Mouse (Mus musculus): ENCODE data around the gene Ank2. TPM values are rescaled to one million over a fixed set of nuclear protein-coding genes. Genes with fewer than 3 reads are reported as not detected.

Ank2 gene
- total RNA-seq, 1 experiment from 2014 or later: 0.25 TPM

GRCm38 (mm10) chr3:126918805-126919473 lies 580.2 kb downstream of the Ank2 start:
- no peak for ATAC-seq (replicated peaks in 1 of 2; ENCODE audit: insufficient read depth in 1 of 2, low FRiP score in 2 of 2, low TSS enrichment in 1 of 2, low read depth in 1 of 2, poor library complexity in 2 of 2, severe bottlenecking in 2 of 2)

GRCm38 (mm10) chr3:126916381-126916780 lies 582.8 kb downstream of the Ank2 start:
- ATAC-seq (replicated peaks in 1 of 2; ENCODE audit: insufficient read depth in 1 of 2, low FRiP score in 2 of 2, low TSS enrichment in 1 of 2, low read depth in 1 of 2, poor library complexity in 2 of 2, severe bottlenecking in 2 of 2): no peak

GRCm38 (mm10) chr3:126903543-126903942 lies 595.6 kb downstream of the Ank2 start:
- peak; percentile 92 to 94 for ATAC-seq (replicated peaks in 1 of 2; ENCODE audit: insufficient read depth in 1 of 2, low FRiP score in 2 of 2, low TSS enrichment in 1 of 2, low read depth in 1 of 2, poor library complexity in 2 of 2, severe bottlenecking in 2 of 2)

- ATAC-seq (replicated peaks in 1 of 2; ENCODE audit: insufficient read depth in 1 of 2, low FRiP score in 2 of 2, low TSS enrichment in 1 of 2, low read depth in 1 of 2, poor library complexity in 2 of 2, severe bottlenecking in 2 of 2): no peak
These were observed 612.5 kb downstream of the Ank2 start for GRCm38 (mm10) chr3:126886644-126887043.

- ATAC-seq (replicated peaks in 1 of 2; ENCODE audit: insufficient read depth in 1 of 2, low FRiP score in 2 of 2, low TSS enrichment in 1 of 2, low read depth in 1 of 2, poor library complexity in 2 of 2, severe bottlenecking in 2 of 2): no peak
These were observed 613.1 kb downstream of the Ank2 start for GRCm38 (mm10) chr3:126886090-126886489.

- no peak for ATAC-seq (replicated peaks in 1 of 2; ENCODE audit: insufficient read depth in 1 of 2, low FRiP score in 2 of 2, low TSS enrichment in 1 of 2, low read depth in 1 of 2, poor library complexity in 2 of 2, severe bottlenecking in 2 of 2)
These were observed 620.9 kb downstream of the Ank2 start for GRCm38 (mm10) chr3:126878233-126878632.

Other genes with a start within 250 kb of the Ank2 start
- 129 and 166 TPM in 2 replicates for gene Larp7, start 54.0 kb upstream of the Ank2 start, total RNA-seq (2017)
- gene Zgrf1, start 54.1 kb upstream of the Ank2 start, total RNA-seq (2017): 25.0 and 29.9 TPM in 2 replicates
- gene Neurog2, start 133.8 kb upstream of the Ank2 start, total RNA-seq (2017): not detected in 2 replicates

All from hematopoietic stem cell, adult 5-6 weeks (primary cell).